Mouse (Mus musculus) testis, adult 2 months (tissue): ENCODE data around the gene Plaa.

Experiments used
- CTCF ChIP-seq: fragments of 200-500 bp; IDR thresholded peaks from 2 replicates; pipeline ENCODE4 v1.5.1; 2012; ENCODE audit warnings: low read depth, mild to moderate bottlenecking, inconsistent platforms, low read length, moderate library complexity; ENCODE audit not compliant: control insufficient read depth, insufficient read depth, insufficient replicate concordance
- POLR2A ChIP-seq: fragments of 200-500 bp; IDR thresholded peaks from 2 replicates; pipeline ENCODE4 v1.6.1; 2012; ENCODE audit warnings: low read depth, mild to moderate bottlenecking, inconsistent platforms, low read length, moderate library complexity; ENCODE audit not compliant: control insufficient read depth

- TF ChIP-seq CTCF, result no peak
- TF ChIP-seq POLR2A, result no peak
These were observed 58.7 kb downstream of the Plaa start for GRCm38 (mm10) chr4:94544321-94544720.
